Mouse (Mus musculus) layer of hippocampus, adult 8-10 months (tissue): ENCODE results near the gene Kcnq5. TPM values are rescaled to one million over a fixed set of nuclear protein-coding genes. Genes with fewer than 3 reads are reported as not detected.
"Not testable (repeated sequence)": the region's sequence is repeated elsewhere in the genome, so short reads cannot be mapped to it uniquely, and the experiment has no call there.

Experiments
- DNase-seq, 2 experiments: peaks; one replicate each; pipeline ENCODE4 v3.0.0; 2022; ENCODE audit warnings: low spot score in 2 of 2
- total RNA-seq, 4 experiments: library from RNA; stranded (reverse); gene quantifications; 2 replicates each; pipeline ENCODE4 v1.2.4; 2022

The Kcnq5 gene
- total RNA-seq, 4 experiments from 2014 or later, result 52.0 to 61.7 (median 59.2) TPM

GRCm38 (mm10) chr1:21488645-21489044 is 473.1 kb downstream of the Kcnq5 start:
- DNase-seq, result no peak

DNA sequence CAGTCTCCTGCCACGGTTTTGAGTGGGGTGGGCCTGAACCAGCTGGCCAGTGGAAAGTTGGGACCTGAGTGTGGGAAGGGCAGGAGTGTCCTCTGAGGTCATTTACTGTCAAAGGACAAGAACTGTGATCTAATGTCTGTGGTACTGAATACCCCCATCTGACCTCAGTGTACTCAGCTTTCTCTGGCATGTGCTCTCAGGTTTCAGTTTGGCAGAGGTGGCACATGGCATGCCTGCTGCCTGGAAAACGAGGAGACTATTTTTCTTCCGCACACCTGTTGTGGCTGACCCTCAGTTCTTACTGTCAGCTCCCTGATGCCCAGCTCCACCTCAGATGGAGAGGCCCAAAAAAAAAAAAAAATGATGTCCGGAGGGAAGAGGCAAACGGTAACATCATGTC is 475.5 kb downstream of the Kcnq5 start:
- DNase-seq, result no peak

- no peak for DNase-seq
Observed at GRCm38 (mm10) chr1:21469311-21469710, 492.4 kb downstream of the Kcnq5 start.

DNA sequence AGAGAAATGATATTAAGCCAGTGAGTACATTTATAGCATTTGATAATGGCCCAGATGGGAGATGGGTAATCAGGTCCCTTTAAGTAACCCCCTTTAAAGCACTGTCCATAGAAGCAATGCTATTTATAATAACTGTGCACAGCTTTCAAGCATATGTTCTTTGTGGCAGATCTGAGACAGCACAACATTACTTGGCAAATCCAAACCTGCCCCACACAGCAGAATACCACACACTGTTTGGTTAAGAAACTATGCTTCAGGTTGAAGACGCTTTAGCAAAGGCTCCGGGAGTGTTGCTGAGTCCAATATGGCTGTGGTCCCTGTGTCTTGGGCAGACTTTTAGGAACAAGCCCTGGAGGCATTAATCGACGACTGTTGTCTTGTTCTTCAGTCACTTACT is 495.3 kb downstream of the Kcnq5 start:
- DNase-seq, result peak in 1 of 2 experiments; percentile 14

GRCm38 (mm10) chr1:21460941-21461689 is 500.6 kb downstream of the Kcnq5 start:
- DNase-seq, result peak; percentile 50 to 79

DNA sequence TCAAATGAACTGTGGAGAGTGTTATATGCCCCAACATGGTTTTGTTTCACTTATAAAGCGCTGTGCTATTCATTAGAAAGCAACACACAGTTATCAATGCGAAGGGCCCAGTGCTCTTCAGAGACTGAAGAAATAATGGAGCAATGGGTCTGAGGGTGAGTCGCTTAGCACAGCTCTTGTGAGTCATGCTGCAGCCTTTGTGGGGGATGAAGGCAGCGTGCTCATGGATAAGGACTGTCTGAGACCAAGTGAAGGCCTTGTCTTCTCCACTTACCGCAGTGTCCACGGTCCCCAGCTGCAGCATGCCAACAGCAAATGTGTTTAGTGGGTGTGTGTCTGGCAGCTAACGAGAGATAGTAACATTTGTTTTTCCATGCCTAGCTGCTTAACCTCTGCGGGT is 503.2 kb downstream of the Kcnq5 start:
- DNase-seq, result no peak

GRCm38 (mm10) chr1:21455971-21456370 is 505.8 kb downstream of the Kcnq5 start:
- DNase-seq, result no peak

DNA sequence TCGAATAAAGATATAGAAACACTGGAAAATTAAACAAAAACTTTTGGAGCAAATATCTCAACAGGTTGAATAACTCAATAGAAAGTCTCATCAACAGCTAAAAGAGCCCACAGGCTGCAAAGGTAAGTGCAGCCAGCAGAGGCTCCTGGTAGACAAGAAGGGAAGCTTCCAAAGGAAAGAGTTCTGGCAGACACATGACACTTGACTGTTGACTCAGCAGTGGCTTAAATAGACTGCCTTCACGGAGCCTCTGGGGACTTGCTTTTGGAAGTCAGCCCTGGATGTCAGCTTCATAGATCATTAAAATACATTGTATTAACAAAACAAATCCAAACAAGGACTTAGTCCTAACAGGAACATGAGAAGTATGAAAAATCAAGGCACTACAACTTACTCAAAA is 513.5 kb downstream of the Kcnq5 start:
- no peak for DNase-seq

GRCm38 (mm10) chr1:21436753-21437152 is 525.0 kb downstream of the Kcnq5 start:
- DNase-seq, result no peak

DNA sequence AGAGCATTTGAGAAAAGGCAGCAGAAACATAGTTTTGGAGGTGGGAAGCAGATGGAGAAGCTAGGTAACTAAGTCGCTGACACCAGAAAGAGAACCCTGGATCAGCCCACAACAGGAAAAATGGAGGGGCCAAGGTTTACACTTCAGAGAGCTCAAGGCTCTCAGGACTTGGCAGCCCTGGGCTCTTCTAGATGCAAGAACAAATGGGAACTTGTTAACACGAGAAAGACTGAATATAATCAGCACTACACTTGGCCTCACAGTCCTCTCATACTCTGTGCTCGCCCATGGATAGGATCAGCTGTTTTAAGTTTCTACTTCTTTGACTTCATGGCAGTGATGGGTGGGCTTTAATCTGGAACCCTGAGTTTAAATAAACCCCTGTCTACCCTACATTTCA is 526.9 kb downstream of the Kcnq5 start:
- no peak for DNase-seq

DNA sequence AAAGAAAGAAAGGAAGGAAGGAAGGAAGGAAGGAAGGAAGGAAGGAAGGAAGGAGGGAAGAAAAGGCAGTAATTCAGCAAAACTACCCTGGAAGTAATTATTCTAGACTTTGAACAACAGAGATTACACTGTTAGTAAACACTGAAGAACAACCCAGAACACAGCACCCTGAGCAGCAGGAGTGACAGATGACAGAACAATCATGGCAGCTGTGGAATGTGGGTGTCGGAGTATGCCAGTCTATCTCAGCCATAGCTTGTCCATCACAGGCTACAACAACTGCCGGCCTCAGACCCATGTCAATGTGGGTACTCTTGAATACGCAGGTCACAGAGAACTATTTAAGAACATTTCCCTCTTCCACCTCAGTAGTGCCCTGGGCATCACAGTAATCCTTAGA is 530.1 kb downstream of the Kcnq5 start:
- DNase-seq, result peak in 1 of 2 experiments; percentile 29

GRCm38 (mm10) chr1:21428079-21428478 is 533.7 kb downstream of the Kcnq5 start:
- DNase-seq, result no peak

DNA sequence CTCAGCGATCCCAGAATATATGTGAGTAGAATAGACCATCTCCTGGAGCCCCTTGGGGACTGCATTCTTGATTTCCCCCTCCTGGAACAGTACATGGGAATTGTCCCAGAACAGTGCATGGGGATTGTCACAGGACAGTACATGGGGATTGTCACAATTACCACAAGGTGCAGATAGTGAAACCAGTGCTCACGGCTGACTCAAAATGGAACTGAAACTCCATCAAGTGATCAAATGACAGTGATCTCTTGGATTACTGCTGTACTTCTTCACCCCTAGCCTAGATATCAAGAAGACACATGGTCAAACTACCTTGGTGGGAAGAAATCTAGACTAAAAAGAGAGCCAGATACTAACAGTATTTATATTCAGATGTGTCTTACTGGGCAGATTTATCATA is 536.1 kb downstream of the Kcnq5 start:
- DNase-seq, result no peak

DNA sequence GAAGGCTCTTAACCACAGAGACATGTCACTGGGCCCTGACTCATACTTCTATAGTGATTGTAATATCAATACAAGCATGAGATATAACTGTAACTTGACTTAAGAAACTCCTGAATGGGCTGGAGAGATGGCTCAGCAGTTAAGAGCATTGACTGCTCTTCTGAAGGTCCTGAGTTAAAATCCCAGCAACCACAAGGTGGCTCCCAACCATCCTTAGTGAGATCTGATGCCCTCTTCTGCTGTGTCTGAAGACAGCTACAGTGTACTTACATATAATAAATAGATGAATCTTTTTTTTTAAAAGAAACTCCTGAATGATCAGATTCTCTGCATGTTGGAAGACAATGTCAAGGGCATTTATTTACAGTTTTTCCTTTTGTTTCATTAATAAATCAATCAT is 542.4 kb downstream of the Kcnq5 start:
- DNase-seq, result peak in 1 of 2 experiments; percentile 13

- no peak for DNase-seq
Observed at GRCm38 (mm10) chr1:21412197-21412555, 549.6 kb downstream of the Kcnq5 start.

DNA sequence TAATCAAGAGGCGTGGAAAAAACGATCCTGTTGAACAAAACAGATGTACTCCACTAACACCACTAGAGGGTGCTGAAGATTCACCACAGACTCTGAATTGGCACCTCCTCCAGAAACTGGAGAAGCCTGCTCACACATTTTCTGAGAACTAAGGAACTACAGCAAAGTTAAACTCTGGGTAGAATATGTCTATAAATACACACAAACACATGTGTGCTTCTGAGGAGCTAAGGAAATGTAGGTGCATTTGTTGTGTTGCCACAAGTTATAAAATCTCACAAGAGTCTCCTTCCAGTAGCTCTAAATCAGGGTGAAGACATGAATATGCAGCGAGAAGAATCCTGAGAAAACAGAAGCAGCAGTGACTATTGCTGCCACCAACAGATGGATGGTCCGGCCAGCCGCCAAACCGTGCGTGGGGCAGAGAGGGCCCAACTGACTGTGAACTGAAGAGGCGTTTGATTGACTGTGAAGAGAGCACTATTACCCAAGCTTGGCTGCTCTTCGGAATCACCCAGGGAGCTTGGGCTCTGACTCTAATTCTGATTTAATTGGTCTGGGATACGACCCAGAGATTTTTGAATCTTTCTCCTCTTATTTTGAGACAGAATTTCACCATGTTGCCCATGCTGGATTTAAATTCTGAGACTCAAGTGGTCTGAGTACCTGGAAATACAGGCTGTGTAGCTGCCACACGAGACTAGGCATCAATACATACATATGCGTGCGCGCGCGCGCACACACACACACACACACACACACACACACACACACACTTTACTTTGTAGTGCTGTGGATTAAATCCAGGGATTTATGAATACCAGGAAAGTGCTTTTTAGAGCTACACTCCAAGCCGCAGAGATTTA is 550.2 kb downstream of the Kcnq5 start:
- DNase-seq, result peak; percentile 62 to 68

GRCm38 (mm10) chr1:21407266-21407665 is 554.5 kb downstream of the Kcnq5 start:
- DNase-seq, result no peak

DNA sequence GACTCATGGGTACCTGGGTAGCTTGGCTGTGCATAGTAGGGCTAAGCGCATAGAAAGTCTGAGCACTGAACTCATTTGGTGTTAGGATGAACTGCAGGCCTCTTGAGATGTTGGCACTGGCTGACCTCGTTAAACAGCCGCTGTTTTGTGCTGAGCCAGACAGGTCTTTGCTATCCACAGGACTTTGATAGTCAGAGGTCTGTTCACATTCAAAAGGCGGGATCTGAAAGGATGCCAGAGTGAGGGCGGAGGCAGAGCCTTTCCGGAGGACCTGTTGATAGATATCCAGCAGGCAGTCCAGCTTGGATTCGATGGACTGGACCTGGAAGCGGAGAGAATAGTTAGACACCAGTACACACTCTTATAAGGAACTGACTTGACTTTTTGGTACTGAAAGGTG is 558.9 kb downstream of the Kcnq5 start:
- DNase-seq, result no peak

DNA sequence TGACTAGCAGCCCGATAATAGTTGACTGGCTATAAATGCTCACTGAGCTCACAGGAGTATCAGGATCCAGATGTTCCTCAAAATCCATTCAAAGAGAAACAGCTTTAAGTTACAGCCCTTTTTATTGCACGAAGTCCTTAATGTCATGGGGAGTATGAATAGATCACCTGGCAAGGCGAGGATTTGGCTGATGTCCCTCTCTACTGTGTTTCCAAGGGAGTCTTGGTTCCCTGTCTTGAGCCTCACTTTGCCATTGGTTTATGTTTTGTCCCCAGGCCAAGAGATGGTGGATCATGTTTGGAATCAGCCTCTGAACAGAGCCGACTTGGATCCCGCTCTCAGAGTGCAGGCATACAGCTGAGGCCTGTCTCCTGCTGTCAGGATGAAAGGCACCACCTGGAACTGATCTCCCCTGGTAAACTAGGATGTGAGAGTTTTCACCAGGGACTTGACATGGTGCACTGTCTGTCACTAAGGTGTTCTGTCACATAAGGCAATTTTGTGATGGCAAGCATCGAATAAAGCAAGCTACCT is 570.5 kb downstream of the Kcnq5 start:
- no peak for DNase-seq

DNA sequence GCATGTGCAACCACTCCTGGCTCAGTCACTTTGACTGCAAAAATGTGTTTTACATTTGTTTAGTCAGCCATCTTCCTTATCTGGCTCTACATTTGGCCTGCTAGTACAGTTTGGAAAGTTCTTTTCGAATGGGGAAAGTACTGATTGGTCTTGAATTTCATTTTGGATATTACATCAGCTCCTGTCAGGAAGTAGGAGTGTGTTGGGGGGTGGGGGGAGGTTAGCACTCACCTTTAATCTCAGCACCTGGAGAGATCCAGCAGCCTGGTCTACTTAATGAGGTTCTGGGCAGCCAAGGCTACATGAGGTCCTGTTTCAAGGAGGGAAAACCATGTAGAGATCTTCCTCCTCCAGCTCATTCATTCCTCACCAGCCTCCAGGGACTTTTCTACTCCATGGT is 578.5 kb downstream of the Kcnq5 start, which contains the start of gene Khdc1b:
TSS of gene Khdc1b (plus strand) at position 301 of the 400 bp plus-strand sequence.
- no peak for DNase-seq

DNA sequence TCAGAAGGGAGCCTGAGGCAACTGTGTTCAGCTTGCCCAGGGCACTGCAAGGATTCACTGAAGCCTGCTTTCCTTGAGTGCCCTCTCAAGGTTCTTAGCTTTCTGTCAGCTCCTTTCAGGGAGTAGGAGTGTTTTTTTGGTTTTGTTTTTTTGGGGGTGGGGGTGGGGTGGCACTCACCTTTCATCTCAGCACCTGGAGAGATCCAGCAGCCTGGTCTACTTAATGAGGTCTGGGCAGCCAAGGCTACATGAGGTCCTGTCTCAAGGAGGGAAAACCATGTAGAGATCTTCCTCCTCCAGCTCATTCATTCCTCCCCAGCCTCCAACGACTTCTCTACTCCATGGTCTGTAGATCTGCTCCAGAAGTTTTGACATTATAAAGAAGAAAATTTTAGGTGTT is 593.7 kb downstream of the Kcnq5 start, which contains the start of gene Khdc1c:
TSS of gene Khdc1c (plus strand) at position 301 of the 400 bp plus-strand sequence.
- DNase-seq, result not testable (repeated sequence)

DNA sequence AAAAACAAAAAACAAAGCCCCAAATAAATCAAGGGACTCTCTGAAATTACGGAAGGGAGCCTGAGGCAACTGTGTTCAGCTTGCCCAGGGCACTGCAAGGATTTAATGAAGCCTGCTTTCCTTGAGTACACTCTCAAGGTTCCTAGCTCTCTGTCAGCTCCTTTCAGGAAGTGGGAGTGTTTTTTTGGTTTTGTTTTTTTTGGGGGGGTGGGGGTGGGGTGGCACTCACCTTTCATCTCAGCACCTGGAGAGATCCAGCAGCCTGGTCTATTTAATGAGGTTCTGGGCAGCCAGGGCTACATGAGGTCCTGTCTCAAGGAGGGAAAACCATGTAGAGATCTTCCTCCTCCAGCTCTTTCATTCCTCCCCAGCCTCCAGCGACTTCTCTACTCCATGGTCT is 612.4 kb downstream of the Kcnq5 start, which contains the start of gene Khdc1a:
TSS of gene Khdc1a (plus strand) at position 301 of the 400 bp plus-strand sequence.
- DNase-seq, result no peak
